Mouse (Mus musculus): ENCODE results near the gene BC048562. TPM values are rescaled to one million over a fixed set of nuclear protein-coding genes. Genes with fewer than 3 reads are reported as not detected.

Gene BC048562
- polyA plus RNA-seq, 1 experiment from 2014 or later: not detected

- H3K36me3 ChIP-seq (replicated peaks; ENCODE audit: control insufficient read depth, insufficient read depth): no peaks in the 10 kb centered on the region
- no peaks in the 10 kb centered on the region for H3K27me3 ChIP-seq (ENCODE audit: control insufficient read depth, insufficient read depth, low read length)
- no peak overlapping the region for H3K4me3 ChIP-seq (replicated peaks; ENCODE audit: low read length)
- H3K4me1 ChIP-seq (replicated peaks; ENCODE audit: control insufficient read depth, insufficient read depth, low read length): peaks cover 9% of the 10 kb centered on the region; the same call in 1 of the 2 replicates
- DNase-seq (ENCODE audit: low spot score) (no peak), ATAC-seq (ENCODE audit: low FRiP score) (no peak)
- H3K9ac ChIP-seq: no peak overlapping the region
- WGBS: 76% methylated on average over 4 of the region's 4 CpGs
- no peak overlapping the region for H3K4me2 ChIP-seq (replicated peaks)
- no peaks in the 10 kb centered on the region for H3K9me3 ChIP-seq (ENCODE audit: control insufficient read depth, low read length)
- no peak overlapping the region for H3K27ac ChIP-seq
These were observed 33.2 kb upstream of the BC048562 start for GRCm38 (mm10) chr9:108403081-108403480.

GRCm38 (mm10) chr9:108404451-108404850 is 31.8 kb upstream of the BC048562 start:
- WGBS: 78% methylated on average over 8 of the region's 8 CpGs
- DNase-seq (ENCODE audit: low spot score) (no peak), ATAC-seq (ENCODE audit: low FRiP score) (no peak)
- Histone ChIP-seq H3K4me1 (replicated peaks; ENCODE audit: control insufficient read depth, insufficient read depth, low read length) (peaks cover 9% of the 10 kb centered on the region; the same call in 1 of the 2 replicates), H3K9me3 (ENCODE audit: control insufficient read depth, low read length) (no peaks in the 10 kb centered on the region), H3K4me2 (replicated peaks) (no peak overlapping the region), H3K9ac (no peak overlapping the region), H3K27ac (no peak overlapping the region), H3K27me3 (ENCODE audit: control insufficient read depth, insufficient read depth, low read length) (no peaks in the 10 kb centered on the region), H3K4me3 (replicated peaks; ENCODE audit: low read length) (no peak overlapping the region), H3K36me3 (replicated peaks; ENCODE audit: control insufficient read depth, insufficient read depth) (no peaks in the 10 kb centered on the region)

- 91% methylated on average over 4 of the region's 4 CpGs for WGBS
- no peaks in the 10 kb centered on the region for H3K27me3 ChIP-seq (ENCODE audit: control insufficient read depth, insufficient read depth, low read length)
- DNase-seq (ENCODE audit: low spot score) (no peak), ATAC-seq (ENCODE audit: low FRiP score) (no peak)
- H3K4me2 ChIP-seq (replicated peaks): no peak overlapping the region
- no peak overlapping the region for H3K27ac ChIP-seq
- no peaks in the 10 kb centered on the region for H3K4me1 ChIP-seq (replicated peaks; ENCODE audit: control insufficient read depth, insufficient read depth, low read length)
- H3K36me3 ChIP-seq (replicated peaks; ENCODE audit: control insufficient read depth, insufficient read depth): no peaks in the 10 kb centered on the region
- no peaks in the 10 kb centered on the region for H3K9me3 ChIP-seq (ENCODE audit: control insufficient read depth, low read length)
- no peak overlapping the region for H3K4me3 ChIP-seq (replicated peaks; ENCODE audit: low read length)
- no peak overlapping the region for H3K9ac ChIP-seq
These were observed 26.7 kb upstream of the BC048562 start for GRCm38 (mm10) chr9:108409535-108409934.

- 73% methylated on average over 9 of the region's 9 CpGs for WGBS
- H3K4me2 ChIP-seq (replicated peaks): no peak overlapping the region
- H3K9ac ChIP-seq: no peak overlapping the region
- H3K36me3 ChIP-seq (replicated peaks; ENCODE audit: control insufficient read depth, insufficient read depth): no peaks in the 10 kb centered on the region
- no peak overlapping the region for H3K4me3 ChIP-seq (replicated peaks; ENCODE audit: low read length)
- H3K9me3 ChIP-seq (ENCODE audit: control insufficient read depth, low read length): no peaks in the 10 kb centered on the region
- ATAC-seq (ENCODE audit: low FRiP score): no peak
- no peaks in the 10 kb centered on the region for H3K27me3 ChIP-seq (ENCODE audit: control insufficient read depth, insufficient read depth, low read length)
- no peak for DNase-seq (ENCODE audit: low spot score)
- no peaks in the 10 kb centered on the region for H3K4me1 ChIP-seq (replicated peaks; ENCODE audit: control insufficient read depth, insufficient read depth, low read length)
- no peak overlapping the region for H3K27ac ChIP-seq
These were observed 24.8 kb upstream of the BC048562 start for GRCm38 (mm10) chr9:108411381-108411942.

GRCm38 (mm10) chr9:108412221-108412620 is 24.1 kb upstream of the BC048562 start:
- Histone ChIP-seq H3K36me3 (replicated peaks; ENCODE audit: control insufficient read depth, insufficient read depth) (no peaks in the 10 kb centered on the region), H3K4me3 (replicated peaks; ENCODE audit: low read length) (no peak overlapping the region), H3K27me3 (ENCODE audit: control insufficient read depth, insufficient read depth, low read length) (no peaks in the 10 kb centered on the region), H3K27ac (no peak overlapping the region), H3K4me2 (replicated peaks) (no peak overlapping the region), H3K9ac (no peak overlapping the region), H3K4me1 (replicated peaks; ENCODE audit: control insufficient read depth, insufficient read depth, low read length) (no peaks in the 10 kb centered on the region), H3K9me3 (ENCODE audit: control insufficient read depth, low read length) (no peaks in the 10 kb centered on the region)
- ATAC-seq (ENCODE audit: low FRiP score): no peak
- no peak for DNase-seq (ENCODE audit: low spot score)
- 91% methylated on average over 1 of the region's 1 CpGs for WGBS

GRCm38 (mm10) chr9:108428384-108428783 is 7.9 kb upstream of the BC048562 start, which contains the start of gene Ccdc36:
TSS of gene Ccdc36 (minus strand) at chr9:108428484.
- ATAC-seq (ENCODE audit: low FRiP score): no peak

GRCm38 (mm10) chr9:108431431-108432067 is 4.7 kb upstream of the BC048562 start:
- no peak for ATAC-seq (ENCODE audit: low FRiP score)
- peak; percentile 48 for DNase-seq (ENCODE audit: low spot score)
- H3K4me3 ChIP-seq (replicated peaks; ENCODE audit: low read length): peak overlapping the region; percentile 26
- H3K9ac ChIP-seq: no peak overlapping the region
- no peaks in the 10 kb centered on the region for H3K36me3 ChIP-seq (replicated peaks; ENCODE audit: control insufficient read depth, insufficient read depth)
- peak overlapping the region; percentile 48 for H3K4me2 ChIP-seq (replicated peaks)
- no peaks in the 10 kb centered on the region for H3K27me3 ChIP-seq (ENCODE audit: control insufficient read depth, insufficient read depth, low read length)
- no peak overlapping the region for H3K27ac ChIP-seq
- no peaks in the 10 kb centered on the region for H3K9me3 ChIP-seq (ENCODE audit: control insufficient read depth, low read length)
- WGBS: 48% methylated on average over 32 of the region's 32 CpGs
- H3K4me1 ChIP-seq (replicated peaks; ENCODE audit: control insufficient read depth, insufficient read depth, low read length): 0 out of 2 replicates have a peak, but pooled peaks cover 3% of the 10 kb centered on the region

More at GRCm38 (mm10) chr9:108428384-108428783, 7.9 kb upstream of the BC048562 start, which contains the start of gene Ccdc36:
- Histone ChIP-seq H3K9me3 (ENCODE audit: control insufficient read depth, low read length) (no peaks in the 10 kb centered on the region), H3K4me1 (replicated peaks; ENCODE audit: control insufficient read depth, insufficient read depth, low read length) (no peaks in the 10 kb centered on the region), H3K4me2 (replicated peaks) (no peak within 1 kb of the TSS), H3K36me3 (replicated peaks; ENCODE audit: control insufficient read depth, insufficient read depth) (no peaks in the 10 kb centered on the region), H3K4me3 (replicated peaks; ENCODE audit: low read length) (no peak within 1 kb of the TSS), H3K27me3 (ENCODE audit: control insufficient read depth, insufficient read depth, low read length) (no peaks in the 10 kb centered on the region), H3K27ac (no peak within 1 kb of the TSS), H3K9ac (no peak within 1 kb of the TSS)
- no peak for DNase-seq (ENCODE audit: low spot score)

GRCm38 (mm10) chr9:108439176-108439575 is 2.9 kb downstream of the BC048562 start:
- Histone ChIP-seq H3K4me3 (replicated peaks; ENCODE audit: low read length) (no peak overlapping the region), H3K9me3 (ENCODE audit: control insufficient read depth, low read length) (no peaks in the 10 kb centered on the region), H3K27me3 (ENCODE audit: control insufficient read depth, insufficient read depth, low read length) (no peaks in the 10 kb centered on the region), H3K36me3 (replicated peaks; ENCODE audit: control insufficient read depth, insufficient read depth) (no peaks in the 10 kb centered on the region), H3K27ac (no peak overlapping the region), H3K4me1 (replicated peaks; ENCODE audit: control insufficient read depth, insufficient read depth, low read length) (0 out of 2 replicates have a peak, but pooled peaks cover 4% of the 10 kb centered on the region), H3K9ac (no peak overlapping the region), H3K4me2 (replicated peaks) (no peak overlapping the region)
- 89% methylated on average over 6 of the region's 6 CpGs for WGBS
- DNase-seq (ENCODE audit: low spot score) (no peak), ATAC-seq (ENCODE audit: low FRiP score) (no peak)

GRCm38 (mm10) chr9:108440485-108440884 is 4.2 kb downstream of the BC048562 start:
- no peak overlapping the region for H3K4me3 ChIP-seq (replicated peaks; ENCODE audit: low read length)
- no peak overlapping the region for H3K27ac ChIP-seq
- no peaks in the 10 kb centered on the region for H3K9me3 ChIP-seq (ENCODE audit: control insufficient read depth, low read length)
- DNase-seq (ENCODE audit: low spot score): no peak
- H3K4me1 ChIP-seq (replicated peaks; ENCODE audit: control insufficient read depth, insufficient read depth, low read length): 0 out of 2 replicates have a peak, but pooled peaks cover 4% of the 10 kb centered on the region
- WGBS: 82% methylated on average over 5 of the region's 5 CpGs
- no peaks in the 10 kb centered on the region for H3K36me3 ChIP-seq (replicated peaks; ENCODE audit: control insufficient read depth, insufficient read depth)
- no peak overlapping the region for H3K9ac ChIP-seq
- H3K4me2 ChIP-seq (replicated peaks): no peak overlapping the region
- no peaks in the 10 kb centered on the region for H3K27me3 ChIP-seq (ENCODE audit: control insufficient read depth, insufficient read depth, low read length)
- no peak for ATAC-seq (ENCODE audit: low FRiP score)
